Mouse (Mus musculus): ENCODE data around the gene Rap1a.
A peak's percentile ranks its signal among the peaks of the same experiment; 100 is the strongest.

Rap1a gene

DNA sequence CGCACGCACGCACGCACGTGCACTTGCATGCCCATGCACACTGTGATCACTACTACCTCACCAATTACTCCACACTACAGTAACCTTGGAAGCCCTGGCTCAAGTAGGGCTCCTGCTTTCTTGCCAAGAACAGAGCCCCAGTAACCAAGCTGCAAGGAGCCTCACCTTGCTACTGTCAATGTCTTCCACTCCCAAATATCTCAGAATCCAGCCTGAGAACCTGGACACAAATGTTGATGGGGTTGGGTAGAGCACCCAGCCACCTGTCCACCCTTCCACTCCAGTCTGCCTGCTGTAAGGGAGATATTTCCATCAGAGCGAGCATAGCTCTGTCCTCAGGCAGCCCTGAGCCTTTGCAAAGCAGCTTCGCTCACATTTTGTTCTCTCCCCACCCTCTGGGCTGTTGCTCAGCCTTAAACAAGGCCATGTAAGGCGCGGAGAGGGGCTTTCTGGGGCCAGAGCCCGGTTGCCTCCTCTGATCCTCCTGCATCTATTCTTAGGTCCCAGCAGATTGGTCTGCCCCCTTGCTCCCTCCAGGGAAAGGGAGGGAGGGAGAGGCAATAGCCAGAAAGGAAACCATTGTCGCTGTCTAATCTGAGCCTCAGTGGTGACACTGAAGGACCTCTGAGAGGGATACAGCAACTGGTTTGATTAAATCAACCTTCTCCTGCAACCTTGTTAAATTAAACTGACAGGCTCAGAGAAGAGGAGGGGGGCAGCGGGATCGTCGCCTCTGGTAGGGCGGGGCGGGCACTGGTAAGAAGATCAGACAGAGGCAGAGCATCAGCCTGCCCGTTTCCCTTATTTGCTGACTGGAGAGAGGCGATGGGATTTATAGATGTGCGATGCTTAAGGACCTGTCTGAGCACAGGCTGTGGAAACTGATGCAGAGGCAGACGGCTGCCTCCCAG lies 105.4 kb downstream of the Rap1a start:
- peak; percentile 21 for ATAC-seq (ENCODE audit: low TSS enrichment)

GRCm38 (mm10) chr3:105693327-105694080 lies 107.6 kb downstream of the Rap1a start:
- peak; percentile 81 for ATAC-seq (ENCODE audit: low TSS enrichment)

- no peak for ATAC-seq (ENCODE audit: low TSS enrichment)
These were observed 112.6 kb downstream of the Rap1a start for GRCm38 (mm10) chr3:105688536-105688935.

DNA sequence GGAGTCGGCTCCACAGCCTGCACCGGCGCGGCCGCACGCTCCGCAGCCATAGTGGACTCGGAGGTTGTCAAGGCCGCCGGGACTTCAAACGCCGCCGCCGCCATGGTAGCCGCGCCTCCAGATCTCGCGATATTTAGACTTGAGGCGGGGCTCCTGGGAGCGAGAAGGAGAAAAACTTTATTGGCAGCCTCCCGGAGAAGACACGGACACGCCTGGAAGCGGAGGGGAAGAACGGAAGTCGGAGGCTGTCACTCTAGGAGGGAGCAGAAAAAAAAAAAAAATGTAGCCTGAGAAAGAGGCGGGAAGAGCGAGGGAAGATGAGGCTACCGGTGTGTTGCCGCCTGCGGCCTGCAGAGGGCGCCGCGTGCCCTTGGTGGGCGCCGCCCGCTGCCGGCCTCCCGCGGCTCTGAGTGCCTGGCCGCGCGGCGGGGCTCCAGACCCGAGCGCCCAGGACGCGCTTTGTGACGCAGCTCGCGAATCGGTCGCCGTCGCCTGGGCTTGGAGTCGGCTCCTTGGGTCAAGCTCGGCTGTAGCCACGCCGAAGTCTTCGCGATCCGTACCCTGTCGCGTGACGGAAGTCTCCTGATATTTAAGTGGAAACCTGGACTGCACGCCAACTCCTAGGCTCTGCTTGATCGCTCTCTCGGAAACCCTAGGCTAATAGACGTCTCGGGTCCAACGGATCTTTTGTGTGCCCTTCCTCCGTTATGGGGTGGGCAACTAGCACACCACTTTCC lies 113.6 kb downstream of the Rap1a start, which contains the start of gene Ddx20:
Gene Ddx20, minus strand, starts transcription at position 251 of the 737 bp plus-strand sequence.
- ATAC-seq (ENCODE audit: low TSS enrichment) = peak; percentile 92

DNA sequence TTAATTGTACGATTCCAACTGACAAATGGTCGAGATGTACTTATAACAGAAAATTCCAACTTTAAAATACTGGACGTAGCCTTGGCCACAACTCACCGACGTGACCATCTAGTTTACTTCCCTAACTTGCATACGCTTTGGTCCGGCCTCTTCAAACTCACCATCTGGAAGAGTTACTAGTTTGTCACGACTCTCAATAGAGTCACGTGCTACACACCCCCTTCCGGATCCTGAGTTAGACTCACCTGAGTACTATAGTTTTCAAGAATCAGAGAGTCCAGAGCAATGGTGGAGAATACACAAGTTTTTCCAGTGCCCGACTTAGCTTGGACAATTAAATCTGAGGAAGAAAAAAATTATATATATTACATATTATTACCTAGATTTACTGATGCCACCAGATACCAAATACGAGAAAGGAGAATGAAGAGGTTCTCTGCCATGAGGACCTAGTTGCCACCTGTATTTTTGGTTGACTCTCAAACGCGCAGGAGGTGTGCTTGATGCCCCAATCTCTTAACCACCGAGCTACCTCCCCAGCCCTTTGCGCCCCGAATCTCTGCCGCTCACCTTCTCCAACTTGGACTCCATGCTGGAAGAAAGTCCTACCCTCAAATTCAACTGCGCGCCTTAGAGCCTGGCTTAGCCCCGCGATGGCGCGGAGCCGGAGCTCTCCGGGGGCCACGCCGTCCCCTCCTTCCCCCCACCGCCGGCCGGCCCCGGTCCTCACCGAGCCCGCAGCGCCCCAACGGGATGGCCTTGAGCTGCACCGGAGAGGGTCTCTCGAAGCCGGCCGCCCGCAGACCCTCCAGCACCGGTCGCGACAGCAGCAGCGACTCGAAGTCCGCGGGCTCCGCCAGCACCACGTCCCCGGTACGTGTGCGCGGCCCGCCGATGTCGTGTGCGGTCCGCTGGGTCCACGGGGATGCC lies 114.5 kb downstream of the Rap1a start:
- ATAC-seq (ENCODE audit: low TSS enrichment) = peak; percentile 20

DNA sequence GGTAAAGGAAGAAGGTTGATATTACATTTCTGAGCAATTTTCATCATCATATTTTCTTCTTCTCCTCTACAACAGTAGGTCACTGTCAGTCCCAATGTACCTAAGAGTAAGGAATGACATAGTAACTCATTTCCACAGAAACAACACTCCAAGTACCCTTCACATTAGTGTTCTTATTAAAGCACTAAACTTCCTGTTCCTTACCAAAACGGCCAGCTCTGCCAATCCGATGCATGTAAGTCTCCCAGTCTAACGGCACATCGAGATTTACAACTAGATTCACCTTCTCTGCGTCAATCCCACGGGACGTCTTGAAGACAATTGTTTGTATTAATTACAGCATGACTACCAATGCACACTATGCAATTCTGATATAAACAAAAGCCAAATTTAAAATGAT lies 120.8 kb downstream of the Rap1a start:
- ATAC-seq (ENCODE audit: low TSS enrichment) = no peak
